Mouse (Mus musculus) B cell, adult 2 months (primary cell): ENCODE measurements around the gene Lrrc27.

Experiments
- DNase-seq, 2 experiments: peaks; one replicate each; pipeline ENCODE4 v3.0.0; 2022

Lrrc27 gene

GRCm38 (mm10) chr7:139246931-139247880 is 34.4 kb downstream of the Lrrc27 start:
- DNase-seq, result no peak

- DNase-seq, result peak; percentile 74
Measured at GRCm38 (mm10) chr7:139247881-139248614, 35.3 kb downstream of the Lrrc27 start, which contains the start of gene Pwwp2b. Gene Pwwp2b, plus strand, starts transcription at chr7:139248482.

- peak; percentile 49 for DNase-seq
Measured at GRCm38 (mm10) chr7:139248615-139249405, 36.0 kb downstream of the Lrrc27 start.

- DNase-seq, result peak in 1 of 2 experiments; percentile 20
Measured at GRCm38 (mm10) chr7:139249406-139250210, 36.8 kb downstream of the Lrrc27 start.

- DNase-seq, result no peak
Measured at GRCm38 (mm10) chr7:139251881-139252301, 39.1 kb downstream of the Lrrc27 start.

GRCm38 (mm10) chr7:139252566-139252965 is 39.8 kb downstream of the Lrrc27 start:
- DNase-seq, result no peak

GRCm38 (mm10) chr7:139252986-139253385 is 40.2 kb downstream of the Lrrc27 start:
- no peak for DNase-seq

GRCm38 (mm10) chr7:139253462-139253861 is 40.7 kb downstream of the Lrrc27 start:
- DNase-seq, result no peak

GRCm38 (mm10) chr7:139254626-139255025 is 41.8 kb downstream of the Lrrc27 start:
- DNase-seq, result no peak

- no peak for DNase-seq
Measured at GRCm38 (mm10) chr7:139257752-139258542, 45.2 kb downstream of the Lrrc27 start.

GRCm38 (mm10) chr7:139264337-139264736 is 51.5 kb downstream of the Lrrc27 start:
- DNase-seq, result no peak

- no peak for DNase-seq
Measured at GRCm38 (mm10) chr7:139265634-139266033, 52.8 kb downstream of the Lrrc27 start.

GRCm38 (mm10) chr7:139266431-139266830 is 53.6 kb downstream of the Lrrc27 start:
- DNase-seq, result no peak

- no peak for DNase-seq
Measured at GRCm38 (mm10) chr7:139266886-139267870, 54.4 kb downstream of the Lrrc27 start.

GRCm38 (mm10) chr7:139270738-139271137 is 58.0 kb downstream of the Lrrc27 start:
- DNase-seq, result no peak

GRCm38 (mm10) chr7:139271871-139272270 is 59.1 kb downstream of the Lrrc27 start:
- DNase-seq, result no peak

- no peak for DNase-seq
Measured at GRCm38 (mm10) chr7:139272639-139273396, 60.0 kb downstream of the Lrrc27 start.

- DNase-seq, result no peak
Measured at GRCm38 (mm10) chr7:139273397-139273719, 60.6 kb downstream of the Lrrc27 start.

GRCm38 (mm10) chr7:139275586-139275985 is 62.8 kb downstream of the Lrrc27 start:
- DNase-seq, result no peak
